Mouse (Mus musculus): ENCODE results near the gene Crispld2.

DNA sequence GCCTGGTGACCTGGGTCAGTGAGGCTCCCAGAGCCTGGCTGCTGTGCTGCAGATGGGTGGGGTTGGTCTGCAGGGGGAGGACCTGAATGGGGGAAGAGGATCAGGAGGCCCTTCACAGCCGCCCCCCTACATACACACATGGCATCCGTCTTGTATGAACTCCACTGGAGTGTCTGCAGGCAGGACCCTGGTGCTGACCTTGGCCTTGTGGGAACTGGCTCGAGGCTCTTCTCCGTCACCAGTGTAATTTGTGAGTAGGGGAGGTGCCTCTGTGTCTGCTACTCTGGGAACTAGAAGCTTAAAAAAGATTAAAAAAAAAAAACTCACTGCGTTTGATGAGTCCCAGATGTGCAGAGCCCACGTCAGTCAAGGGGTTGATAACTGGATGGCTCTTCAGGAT is 2.3 kb downstream of the Crispld2 start:
- TF ChIP-seq UBTF (IDR thresholded peaks at IDR 0.05; ENCODE audit: borderline replicate concordance, insufficient read depth, low read depth, low read length) (no peak), ZNF384 (IDR thresholded peaks at IDR 0.05; ENCODE audit: low read depth, low read length) (no peak), ELF1 (IDR thresholded peaks at IDR 0.05; ENCODE audit: low read depth, low read length) (no peak), CTCF (IDR thresholded peaks at IDR 0.05 in 2 of 3, conservative IDR thresholded peaks at IDR 0.05 in 1 of 3; ENCODE audit: control insufficient read depth in 1 of 3, insufficient read depth in 1 of 3, low read depth in 2 of 3, low read length in 3 of 3, poor library complexity in 1 of 3, severe bottlenecking in 1 of 3) (no peak), EP300 (IDR thresholded peaks at IDR 0.05; ENCODE audit: low read depth in 1 of 2, low read length in 2 of 2) (no peak), MYB (IDR thresholded peaks at IDR 0.05; ENCODE audit: low read depth, low read length) (no peak), MAFK (IDR thresholded peaks at IDR 0.05; ENCODE audit: borderline replicate concordance, low read depth, low read length) (no peak), ZC3H11A (IDR thresholded peaks at IDR 0.05; ENCODE audit: low read depth, low read length) (no peak), E2F4 (IDR thresholded peaks at IDR 0.05; ENCODE audit: borderline replicate concordance, low read depth, low read length) (no peak)

Measured in MEL (cell line).